Mouse (Mus musculus) ES-CJ7 (cell line): ENCODE data around the gene 2210016L21Rik.

Experiments
- DNase-seq: peaks from one replicate; pipeline ENCODE4 v3.0.0; 2011; ENCODE audit warnings: low read depth, low spot score

2210016L21Rik gene

GRCm38 (mm10) chr5:114978888-114979249, 36.9 kb downstream of the 2210016L21Rik start:
- DNase-seq, result peak; percentile 93

- peak; percentile 79 for DNase-seq
These were observed 37.5 kb downstream of the 2210016L21Rik start for GRCm38 (mm10) chr5:114979250-114980121.

- peak; percentile 37 for DNase-seq
These were observed 38.3 kb downstream of the 2210016L21Rik start for GRCm38 (mm10) chr5:114980122-114980748.

GRCm38 (mm10) chr5:114982001-114982400, 40.0 kb downstream of the 2210016L21Rik start:
- DNase-seq, result peak; percentile 64

- DNase-seq, result no peak
These were observed 43.1 kb downstream of the 2210016L21Rik start for GRCm38 (mm10) chr5:114985074-114985473.

GRCm38 (mm10) chr5:114996447-114996846, 54.5 kb downstream of the 2210016L21Rik start:
- DNase-seq, result peak; percentile 38

- DNase-seq, result no peak
These were observed 55.4 kb downstream of the 2210016L21Rik start for GRCm38 (mm10) chr5:114997327-114997726.
